Mouse (Mus musculus) gastrocnemius, postnatal 36 days (tissue): Measurements from ENCODE around the gene Ptgfr. TPM values are rescaled to one million over a fixed set of nuclear protein-coding genes. Genes with fewer than 3 reads are reported as not detected.

Source experiments
- DNase-seq, 2 experiments: peaks; one replicate each; pipeline ENCODE4 v3.0.0; 2022
- intact Hi-C: fragments of 180-260 bp; cut with DNase I; formaldehyde crosslinking; loops from one replicate; pipeline ENCODE4 v1.15.1; 2025
- long read RNA-seq, 2 experiments: library from polyadenylated mRNA; stranded (forward); transcript quantifications; one replicate each; pipeline ENCODE4 v2.0.0; 2021
- total RNA-seq, 2 experiments: library from RNA; stranded (reverse); gene quantifications; 2 replicates each; pipeline ENCODE4 v1.2.3; 2021

Ptgfr gene
- 1 to 10 TPM; 1.4 to 1.9 TPM for total RNA-seq
- long read RNA-seq, experiment 1: 0 reads
- long read RNA-seq, experiment 2, full-length matches to known transcripts: 1 of 1 reads
- long read RNA-seq, experiment 2, partial matches to known transcripts: 0 of 1 reads
- long read RNA-seq, experiment 2, other reads (novel, unspliced or antisense): 0 of 1 reads

GRCm38 (mm10) chr3:151836871-151837680 lies at the start of gene Ptgfr:
Gene Ptgfr, minus strand, starts transcription at chr3:151837630.
- peak; percentile 64 to 72 for DNase-seq
- intact Hi-C loops: loop anchor here (5.0 kb wide), 1 partner anchor 250 kb away; no protein-coding TSS in a partner anchor

GRCm38 (mm10) chr3:151883881-151884280 lies 46.5 kb upstream of the Ptgfr start:
- DNase-seq: no peak
- intact Hi-C loops: no loop called here

- intact Hi-C loops: no loop called here
- DNase-seq: no peak
Measured at GRCm38 (mm10) chr3:151879981-151880380, 42.6 kb upstream of the Ptgfr start.

- no peak for DNase-seq
- intact Hi-C loops: no loop called here
Measured at GRCm38 (mm10) chr3:151868970-151869369, 31.5 kb upstream of the Ptgfr start.

- DNase-seq: no peak
- intact Hi-C loops: no loop called here
Measured at GRCm38 (mm10) chr3:151851344-151851743, 13.9 kb upstream of the Ptgfr start.

GRCm38 (mm10) chr3:151850621-151851020 lies 13.2 kb upstream of the Ptgfr start:
- intact Hi-C loops: no loop called here
- no peak for DNase-seq

GRCm38 (mm10) chr3:151846292-151846691 lies 8.9 kb upstream of the Ptgfr start:
- DNase-seq: no peak
- intact Hi-C loops: no loop called here

- intact Hi-C loops: no loop called here
- peak; percentile 47 to 55 for DNase-seq
Measured at GRCm38 (mm10) chr3:151844361-151845154, 7.1 kb upstream of the Ptgfr start.

- no peak for DNase-seq
- intact Hi-C loops: no loop called here
Measured at GRCm38 (mm10) chr3:151840688-151841087, 3.3 kb upstream of the Ptgfr start.

GRCm38 (mm10) chr3:151838372-151838771 lies 942 bp upstream of the Ptgfr start:
- intact Hi-C loops: loop anchor here (5.0 kb wide), 1 partner anchor 249 kb away; no protein-coding TSS in a partner anchor
- no peak for DNase-seq

- intact Hi-C loops: loop anchor here (5.0 kb wide), 1 partner anchor 250 kb away; no protein-coding TSS in a partner anchor
- no peak for DNase-seq
Measured at GRCm38 (mm10) chr3:151837749-151838148, 319 bp upstream of the Ptgfr start.

GRCm38 (mm10) chr3:151836451-151836850 lies 979 bp downstream of the Ptgfr start:
- intact Hi-C loops: loop anchor here (5.0 kb wide), 1 partner anchor 251 kb away; no protein-coding TSS in a partner anchor

GRCm38 (mm10) chr3:151835831-151836230 lies 1.6 kb downstream of the Ptgfr start:
- intact Hi-C loops: loop anchor here (5.0 kb wide), 1 partner anchor 251 kb away; no protein-coding TSS in a partner anchor
- DNase-seq: no peak

More at GRCm38 (mm10) chr3:151836451-151836850, 979 bp downstream of the Ptgfr start:
- DNase-seq: no peak

GRCm38 (mm10) chr3:151827950-151828610 lies 9.3 kb downstream of the Ptgfr start:
- intact Hi-C loops: no loop called here

GRCm38 (mm10) chr3:151819811-151820210 lies 17.6 kb downstream of the Ptgfr start:
- no peak for DNase-seq
- intact Hi-C loops: loop anchor here (5.0 kb wide), 1 partner anchor 267 kb away; no protein-coding TSS in a partner anchor

More at GRCm38 (mm10) chr3:151827950-151828610, 9.3 kb downstream of the Ptgfr start:
- no peak for DNase-seq

- intact Hi-C loops: loop anchor here (5.0 kb wide), 1 partner anchor 269 kb away; no protein-coding TSS in a partner anchor
- DNase-seq: no peak
Measured at GRCm38 (mm10) chr3:151818265-151818664, 19.2 kb downstream of the Ptgfr start.

- intact Hi-C loops: no loop called here
Measured at GRCm38 (mm10) chr3:151808613-151809012, 28.8 kb downstream of the Ptgfr start.

GRCm38 (mm10) chr3:151788622-151789021 lies 48.8 kb downstream of the Ptgfr start:
- no peak for DNase-seq
- intact Hi-C loops: no loop called here

More at GRCm38 (mm10) chr3:151808613-151809012, 28.8 kb downstream of the Ptgfr start:
- DNase-seq: no peak

GRCm38 (mm10) chr3:151775089-151775488 lies 62.3 kb downstream of the Ptgfr start:
- DNase-seq: peak in 1 of 2 experiments; percentile 27
- intact Hi-C loops: loop anchor here (2.0 kb wide), 1 partner anchor 58 kb away; no protein-coding TSS in a partner anchor

- intact Hi-C loops: no loop called here
- DNase-seq: peak in 1 of 2 experiments; percentile 40
Measured at GRCm38 (mm10) chr3:151771074-151771473, 66.4 kb downstream of the Ptgfr start.
